13 mouse cellular contexts compared by ENCODE assay signal in genomic region chr2:18030581-18030980, GRCm38 (mm10). TPM values are rescaled to one million over a fixed set of nuclear protein-coding genes. Genes with fewer than 3 reads are reported as not detected.
A peak's percentile ranks its signal among the peaks of the same experiment; 100 is the strongest.
DNase-seq lines count a peak whose midpoint lies in the region; ATAC-seq lines count a peak whose summit lies in the region.
"Had no signal": no experiment of that assay in that cellular context is flagged by ENCODE, and none has a peak within 500 bp of the region (broad histone marks: within the 10 kb centered on the region; RNA-seq: fewer than 3 reads in every experiment).

No protein-coding gene starts in this region.

- H3K27me3 ChIP-seq in kidney, embryonic 14.5 days (ENCODE audit: control insufficient read depth, insufficient read depth, low read length) = no peaks in the 10 kb centered on the region
- H3K27me3 ChIP-seq in forebrain, embryonic 16.5 days (replicated peaks; ENCODE audit: control insufficient read depth, insufficient read depth, low read length) = no peaks in the 10 kb centered on the region
- H3K27me3 ChIP-seq in midbrain, embryonic 12.5 days = no peaks in the 10 kb centered on the region

- peaks cover 40% of the 10 kb centered on the region for H3K4me1 ChIP-seq in kidney, embryonic 14.5 days (ENCODE audit: control insufficient read depth, insufficient read depth, low read length)
- H3K4me1 ChIP-seq in forebrain, embryonic 16.5 days (replicated peaks; ENCODE audit: control insufficient read depth, insufficient read depth, low read length) = peaks cover 48% of the 10 kb centered on the region
- peaks cover 66% of the 10 kb centered on the region for H3K4me1 ChIP-seq in midbrain, embryonic 12.5 days

- H3K36me3 ChIP-seq in kidney, embryonic 14.5 days (ENCODE audit: control insufficient read depth, insufficient read depth, low read length) = no peaks in the 10 kb centered on the region
- no peaks in the 10 kb centered on the region for H3K36me3 ChIP-seq in forebrain, embryonic 16.5 days (ENCODE audit: control insufficient read depth, insufficient read depth)
- no peaks in the 10 kb centered on the region for H3K36me3 ChIP-seq in midbrain, embryonic 12.5 days

- DNase-seq in kidney, postnatal 25 days = no peak
- peak; percentile 58 for DNase-seq in embryo, embryonic 9.5 days (ENCODE audit: extremely low spot score)
- no peak for DNase-seq in urinary bladder, adult 2 months (ENCODE audit: low spot score)
- DNase-seq: cerebellum, adult 9-11 months; right cerebral cortex, postnatal 14 days; thymus, adult 18-20 months had no signal

- peak overlapping the region; percentile 88 for H3K4me2 ChIP-seq in kidney, embryonic 14.5 days (replicated peaks; ENCODE audit: low read depth, low read length)
- H3K4me2 ChIP-seq in forebrain, embryonic 16.5 days (ENCODE audit: low read length) = peak overlapping the region; percentile 35
- peak overlapping the region; percentile 86 for H3K4me2 ChIP-seq in midbrain, embryonic 12.5 days (replicated peaks)

- no peak for ATAC-seq in kidney, embryonic 14.5 days (ENCODE audit: low FRiP score, low TSS enrichment)
- ATAC-seq in forebrain, embryonic 16.5 days = no peak
- no peak for ATAC-seq in midbrain, embryonic 12.5 days (ENCODE audit: low FRiP score, low read depth)
- no peak for ATAC-seq in granulocyte monocyte progenitor cell, adult 5-6 weeks (replicated peaks; ENCODE audit: poor library complexity, severe bottlenecking)

- 51% methylated on average over 8 of the region's 8 CpGs for WGBS in kidney, embryonic 14.5 days
- 20% methylated on average over 8 of the region's 8 CpGs for WGBS in forebrain, embryonic 16.5 days
- 6% methylated on average over 8 of the region's 8 CpGs for WGBS in midbrain, embryonic 12.5 days

- no peak overlapping the region for H3K4me3 ChIP-seq in kidney, embryonic 14.5 days (ENCODE audit: low read length)
- no peak overlapping the region for H3K4me3 ChIP-seq in forebrain, embryonic 16.5 days (replicated peaks; ENCODE audit: low read length)
- H3K4me3 ChIP-seq in midbrain, embryonic 12.5 days = peak overlapping the region; percentile 43

- no peak overlapping the region for H3K27ac ChIP-seq in kidney, embryonic 14.5 days (ENCODE audit: low read depth, low read length)
- H3K27ac ChIP-seq in forebrain, embryonic 16.5 days (ENCODE audit: low read length) = no peak overlapping the region
- H3K27ac ChIP-seq in midbrain, embryonic 12.5 days (replicated peaks) = peak overlapping the region; percentile 86; the same call in 1 of the 2 replicates

- 0 out of 2 replicates have a peak overlapping the region, but pooled peaks have one; percentile 5 for H3K9ac ChIP-seq in kidney, embryonic 14.5 days (ENCODE audit: low read depth, low read length)
- H3K9ac ChIP-seq in forebrain, embryonic 16.5 days (replicated peaks; ENCODE audit: low read depth, low read length) = no peak overlapping the region
- H3K9ac ChIP-seq in midbrain, embryonic 12.5 days (replicated peaks) = 0 out of 2 replicates have a peak overlapping the region, but pooled peaks have one; percentile 51

- H3K9me3 ChIP-seq in kidney, embryonic 14.5 days (ENCODE audit: control insufficient read depth, low read length) = no peaks in the 10 kb centered on the region
- H3K9me3 ChIP-seq in forebrain, embryonic 16.5 days (ENCODE audit: control insufficient read depth, low read length) = no peaks in the 10 kb centered on the region
- no peaks in the 10 kb centered on the region for H3K9me3 ChIP-seq in midbrain, embryonic 12.5 days

RNA-seq across cellular contexts. Expression of gene A930004D18Rik, which starts 7.0 kb away (rescaled TPM):
- polyA plus RNA-seq in kidney, embryonic 14.5 days (2014; fragmentation: Nextera tagmentation; extraction: Ambion mirVana) = 9.4 and 10.0 TPM in 2 replicates
- 9.6 and 14.1 TPM in 2 replicates for polyA plus RNA-seq in forebrain, embryonic 16.5 days (2015; fragmentation: Nextera tagmentation; extraction: Ambion mirVana)
- 20.5 and 21.5 TPM in 2 replicates for polyA plus RNA-seq in midbrain, embryonic 12.5 days (2016; fragmentation: Nextera tagmentation; extraction: Ambion mirVana)
- 3.6 and 3.9 TPM in 2 replicates for polyA plus RNA-seq in urinary bladder, adult 2 months (2012; rRNA removed)
- not detected in 2 replicates for total RNA-seq in granulocyte monocyte progenitor cell, adult 5-6 weeks (2014; fragmentation: Nextera tagmentation)
- total RNA-seq in granulocyte monocyte progenitor cell, adult 5-6 weeks (2017) = 0.26 TPM in 1 of 2 replicates, not detected in the other
- total RNA-seq: megakaryocyte progenitor cell, adult 5-6 weeks had no signal

RNA-seq across cellular contexts. Expression of gene Skida1, which starts 18.3 kb away (rescaled TPM):
- polyA plus RNA-seq in kidney, embryonic 14.5 days (2014; fragmentation: Nextera tagmentation; extraction: Ambion mirVana) = 10.5 and 11.4 TPM in 2 replicates
- polyA plus RNA-seq in forebrain, embryonic 16.5 days (2015; fragmentation: Nextera tagmentation; extraction: Ambion mirVana) = 9.8 and 13.4 TPM in 2 replicates
- polyA plus RNA-seq in midbrain, embryonic 12.5 days (2016; fragmentation: Nextera tagmentation; extraction: Ambion mirVana) = 23.8 and 26.6 TPM in 2 replicates
- 3.4 and 4.9 TPM in 2 replicates for polyA plus RNA-seq in urinary bladder, adult 2 months (2012; rRNA removed)
- total RNA-seq in granulocyte monocyte progenitor cell, adult 5-6 weeks (2014; fragmentation: Nextera tagmentation) = not detected in 2 replicates
- total RNA-seq in granulocyte monocyte progenitor cell, adult 5-6 weeks (2017) = not detected in 2 replicates
- total RNA-seq: megakaryocyte progenitor cell, adult 5-6 weeks had no signal

RNA-seq across cellular contexts. Expression of gene Mllt10, which starts 24.5 kb away (rescaled TPM):
- 58.7 and 74.9 TPM in 2 replicates for polyA plus RNA-seq in kidney, embryonic 14.5 days (2014; fragmentation: Nextera tagmentation; extraction: Ambion mirVana)
- 53.8 and 56.0 TPM in 2 replicates for polyA plus RNA-seq in forebrain, embryonic 16.5 days (2015; fragmentation: Nextera tagmentation; extraction: Ambion mirVana)
- polyA plus RNA-seq in midbrain, embryonic 12.5 days (2016; fragmentation: Nextera tagmentation; extraction: Ambion mirVana) = 64.9 and 70.4 TPM in 2 replicates
- 31.4 and 31.7 TPM in 2 replicates for polyA plus RNA-seq in urinary bladder, adult 2 months (2012; rRNA removed)
- total RNA-seq in granulocyte monocyte progenitor cell, adult 5-6 weeks (2014; fragmentation: Nextera tagmentation) = 76.1 and 128 TPM in 2 replicates
- total RNA-seq in granulocyte monocyte progenitor cell, adult 5-6 weeks (2017) = 51.8 and 65.0 TPM in 2 replicates

RNA-seq across cellular contexts. Expression of gene H2al2a, which starts 33.8 kb away (rescaled TPM):
- not detected in 2 replicates for polyA plus RNA-seq in kidney, embryonic 14.5 days (2014; fragmentation: Nextera tagmentation; extraction: Ambion mirVana)
- not detected in 2 replicates for polyA plus RNA-seq in forebrain, embryonic 16.5 days (2015; fragmentation: Nextera tagmentation; extraction: Ambion mirVana)
- polyA plus RNA-seq in midbrain, embryonic 12.5 days (2016; fragmentation: Nextera tagmentation; extraction: Ambion mirVana) = not detected in 2 replicates
- polyA plus RNA-seq in urinary bladder, adult 2 months (2012; rRNA removed) = not detected in 2 replicates
- not detected in 2 replicates for total RNA-seq in granulocyte monocyte progenitor cell, adult 5-6 weeks (2014; fragmentation: Nextera tagmentation)
- total RNA-seq in granulocyte monocyte progenitor cell, adult 5-6 weeks (2017) = not detected in 2 replicates
- total RNA-seq: gastrocnemius, adult 18-20 months; left cerebral cortex, postnatal 14 days; megakaryocyte progenitor cell, adult 5-6 weeks had no signal

Comparison
In these comparisons a context has a peak if more than half of its experiments do, and no peak if none do; other contexts are left out.
1. H3K4me2 ChIP-seq: peak in every context shown above with its lines; median percentile 88 in kidney, embryonic 14.5 days; 86 in midbrain, embryonic 12.5 days; 35 in forebrain, embryonic 16.5 days.